Mouse (Mus musculus) megakaryocyte-erythroid progenitor cell, adult 5-6 weeks (primary cell): ENCODE data around the gene Irs1. TPM values are rescaled to one million over a fixed set of nuclear protein-coding genes. Genes with fewer than 3 reads are reported as not detected.

ENCODE experiments used
- ATAC-seq: replicated peaks from 2 replicates; pipeline ENCODE4 v1.8.0; 2016; ENCODE audit warnings: mild to moderate bottlenecking, inconsistent platforms; ENCODE audit not compliant: severe bottlenecking, poor library complexity, low FRiP score, low TSS enrichment
- total RNA-seq, 2 experiments: library from RNA; stranded (forward) in 1 of 2; stranded (reverse) in 1 of 2; fragments of 200-1000, 215-1000 nt in 1 of 2; fragments of >200 nt in 1 of 2; fragmentation: Nextera tagmentation in 1 of 2; gene quantifications; 2 replicates each; pipeline ENCODE4 v1.2.3; 2014 to 2017

Irs1 gene
- total RNA-seq, 2 experiments from 2014 or later: not detected

- no peak for ATAC-seq
Observed at GRCm38 (mm10) chr1:82200636-82201035, 90.6 kb downstream of the Irs1 start.

- no peak for ATAC-seq
Observed at GRCm38 (mm10) chr1:82199918-82200317, 91.3 kb downstream of the Irs1 start.

DNA sequence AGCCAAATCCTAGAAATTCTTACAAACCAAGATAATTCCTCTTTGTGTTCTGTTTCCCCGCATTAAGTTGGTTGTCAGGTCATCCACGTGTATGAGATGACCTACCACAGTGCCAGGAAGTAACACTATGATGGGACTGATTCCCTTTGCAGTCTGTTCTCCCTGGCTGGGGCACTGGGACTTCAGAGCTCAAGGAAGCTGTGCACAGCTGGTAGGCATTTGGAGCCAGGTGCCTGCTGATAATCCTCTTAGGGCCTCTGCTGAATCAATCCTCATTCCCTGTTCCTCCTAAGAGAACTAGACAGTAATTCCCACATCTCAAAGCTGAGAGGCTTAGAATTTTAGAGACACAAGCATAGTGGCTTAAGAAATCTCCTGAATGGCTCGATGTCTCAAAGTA, 99.6 kb downstream of the Irs1 start:
- no peak for ATAC-seq

- no peak for ATAC-seq
Observed at GRCm38 (mm10) chr1:82189516-82189915, 101.7 kb downstream of the Irs1 start.

DNA sequence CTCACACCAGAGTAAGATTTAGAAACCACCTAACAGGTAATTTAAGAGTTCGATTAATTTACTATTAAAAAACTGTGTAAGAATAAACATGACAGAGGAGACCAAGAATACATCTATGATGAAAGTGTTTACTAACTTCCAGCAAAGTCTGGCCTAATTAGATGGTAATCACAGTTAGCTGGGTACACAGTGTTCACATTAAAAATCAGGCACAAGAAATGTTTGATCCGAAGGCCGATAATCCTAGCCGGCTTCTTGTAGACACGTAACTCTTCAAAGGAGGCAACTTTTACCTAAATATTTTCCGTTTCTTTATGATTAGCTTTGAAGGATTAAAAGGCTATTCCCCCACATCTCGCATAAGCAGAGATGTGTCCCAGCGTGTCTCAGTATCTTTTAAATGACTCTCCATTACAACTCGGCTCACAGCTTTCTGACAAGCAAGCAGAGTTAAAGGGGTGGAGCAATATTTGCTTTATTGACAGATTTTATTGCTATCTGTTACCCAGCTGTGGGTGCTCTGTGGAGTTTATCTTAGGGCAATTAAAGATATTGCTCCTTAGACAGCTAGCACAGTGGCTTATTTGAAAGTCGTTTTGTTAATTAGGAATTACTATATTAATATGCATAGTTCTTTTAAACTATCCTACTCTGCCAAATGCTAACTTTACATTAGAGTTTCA, 102.5 kb downstream of the Irs1 start:
- ATAC-seq: no peak

- no peak for ATAC-seq
Observed at GRCm38 (mm10) chr1:82183913-82184442, 107.2 kb downstream of the Irs1 start.

Other genes starting within 250 kb of the Irs1 start
- not detected in 2 replicates for gene Gm9747, start 58.3 kb downstream of the Irs1 start, total RNA-seq (2014; fragmentation: Nextera tagmentation)
- gene Gm9747, start 58.3 kb downstream of the Irs1 start, total RNA-seq (2017): not detected in 2 replicates
- 7.7 and 10.8 TPM in 2 replicates for gene Rhbdd1, start 25.0 kb upstream of the Irs1 start, total RNA-seq (2014; fragmentation: Nextera tagmentation)
- 7.6 and 11.2 TPM in 2 replicates for gene Rhbdd1, start 25.0 kb upstream of the Irs1 start, total RNA-seq (2017)